Mouse (Mus musculus) intestine, postnatal 0 days (tissue): Measurements from ENCODE around the gene Prr15l. TPM values are rescaled to one million over a fixed set of nuclear protein-coding genes. Genes with fewer than 3 reads are reported as not detected.

ENCODE experiments used
- ATAC-seq: fragments of 200-750 bp; cut with Nextera tagmentation; 2 replicates; pipeline ENCODE4 v1.8.0; 2017; ENCODE audit warnings: mild to moderate bottlenecking, moderate TSS enrichment, moderate library complexity
- H3K27ac ChIP-seq: fragments of 300-500 bp; sonication (generic); 2 replicates; pipeline ENCODE4 v1.5.1; 2014; ENCODE audit warnings: mild to moderate bottlenecking, low read depth, low read length, moderate library complexity
- H3K27me3 ChIP-seq: fragments of 300-500 bp; sonication (generic); replicated peaks from 2 replicates; pipeline ENCODE4 v1.6.1; 2014; ENCODE audit warnings: low read length, mixed read lengths; ENCODE audit not compliant: control insufficient read depth, insufficient read depth
- H3K36me3 ChIP-seq: fragments of 300-500 bp; sonication (generic); 2 replicates; pipeline ENCODE4 v1.6.1; 2014; ENCODE audit warnings: mild to moderate bottlenecking, moderate library complexity; ENCODE audit not compliant: control insufficient read depth, insufficient read depth
- H3K4me1 ChIP-seq: fragments of 300-500 bp; sonication (generic); replicated peaks from 2 replicates; pipeline ENCODE4 v1.6.1; 2014; ENCODE audit warnings: antibody characterized with exemption, low read length, mixed read lengths; ENCODE audit not compliant: control insufficient read depth, insufficient read depth
- H3K4me2 ChIP-seq: fragments of 300-500 bp; sonication (generic); replicated peaks from 2 replicates; pipeline ENCODE4 v1.6.1; 2014; ENCODE audit warnings: low read depth, mild to moderate bottlenecking, moderate library complexity
- H3K4me3 ChIP-seq: fragments of 300-500 bp; sonication (generic); 2 replicates; pipeline ENCODE4 v1.5.1; 2014; ENCODE audit warnings: low read depth, low read length
- H3K9ac ChIP-seq: fragments of 300-500 bp; sonication (generic); 2 replicates; pipeline ENCODE4 v1.6.1; 2014; ENCODE audit warnings: mild to moderate bottlenecking, low read depth, low read length
- H3K9me3 ChIP-seq: fragments of 300-500 bp; sonication (generic); 2 replicates; pipeline ENCODE4 v1.6.1; 2016; ENCODE audit warnings: mixed run types; ENCODE audit not compliant: control insufficient read depth
- CTCF ChIP-seq: sonication (generic); IDR thresholded peaks from 2 replicates; pipeline ENCODE4 v1.5.1; 2016; ENCODE audit warnings: low read depth, mild to moderate bottlenecking, control low read depth, antibody characterized with exemption, moderate library complexity
- WGBS: fragments of 180-500 bp; shearing (Covaris S2); extraction: QIAGEN DNeasy Blood & Tissue Kit; methylation state at CpG from one replicate; pipeline ENCODE4 v1.1.7; 2014; 5-methylcytosine and 5-hydroxymethylcytosine counted together
- polyA plus RNA-seq: library from polyadenylated mRNA; unstranded; fragments of >200 nt; fragmentation: Nextera tagmentation; extraction: Ambion mirVana; gene quantifications from 2 replicates; pipeline ENCODE4 v1.2.1, GENCODE M21; 2015

The Prr15l gene
- polyA plus RNA-seq, 1 experiment from 2014 or later = 138 TPM

- H3K9me3 ChIP-seq = no peaks in the 10 kb centered on the region
- WGBS = 34% methylated on average over 3 of the region's 3 CpGs
- H3K36me3 ChIP-seq = no peaks in the 10 kb centered on the region
- H3K27ac ChIP-seq = no peak overlapping the region
- TF ChIP-seq CTCF = no peak
- no peak overlapping the region for H3K9ac ChIP-seq
- 0 out of 2 replicates have a peak, but pooled peaks cover 4% of the 10 kb centered on the region for H3K27me3 ChIP-seq
- no peak overlapping the region for H3K4me2 ChIP-seq
- H3K4me3 ChIP-seq = no peak overlapping the region
- no peak for ATAC-seq
- peaks cover 7% of the 10 kb centered on the region; the same call in 1 of the 2 replicates for H3K4me1 ChIP-seq
Observed at GRCm38 (mm10) chr11:96986463-96986862, 58.6 kb downstream of the Prr15l start.

Other genes starting within 250 kb of the Prr15l start
- 12.0 and 15.0 TPM in 2 replicates for gene Snx11, start 150.5 kb upstream of the Prr15l start, polyA plus RNA-seq
- gene Cbx1, start 139.0 kb upstream of the Prr15l start, polyA plus RNA-seq = 39.3 and 41.6 TPM in 2 replicates
- 31.6 and 35.0 TPM in 2 replicates for gene Nfe2l1, start 98.1 kb upstream of the Prr15l start, polyA plus RNA-seq
- gene Copz2, start 78.2 kb upstream of the Prr15l start, polyA plus RNA-seq = 46.8 and 47.6 TPM in 2 replicates
- 64.1 and 68.9 TPM in 2 replicates for gene Cdk5rap3, start 11.6 kb upstream of the Prr15l start, polyA plus RNA-seq
- 145 and 158 TPM in 2 replicates for gene Pnpo, start 15.9 kb downstream of the Prr15l start, polyA plus RNA-seq
- gene Sp2, start 54.9 kb downstream of the Prr15l start, polyA plus RNA-seq = 7.7 and 8.2 TPM in 2 replicates
- 0.04 TPM in 1 of 2 replicates, not detected in the other for gene Sp6, start 85.3 kb downstream of the Prr15l start, polyA plus RNA-seq
- 24.1 and 24.5 TPM in 2 replicates for gene Scrn2, start 101.8 kb downstream of the Prr15l start, polyA plus RNA-seq
- gene Lrrc46, start 113.3 kb downstream of the Prr15l start, polyA plus RNA-seq = 0.17 and 0.18 TPM in 2 replicates
- gene Mrpl10, start 113.5 kb downstream of the Prr15l start, polyA plus RNA-seq = 50.7 and 50.8 TPM in 2 replicates
- 10.6 and 12.0 TPM in 2 replicates for gene Osbpl7, start 122.5 kb downstream of the Prr15l start, polyA plus RNA-seq
- 0.09 and 0.13 TPM in 2 replicates for gene Tbx21, start 187.2 kb downstream of the Prr15l start, polyA plus RNA-seq
- gene Tbkbp1, start 223.4 kb downstream of the Prr15l start, polyA plus RNA-seq = 1.7 and 2.4 TPM in 2 replicates